Mouse (Mus musculus) monocyte, adult 5-6 weeks (primary cell): Measurements from ENCODE around the gene Bdp1. TPM values are rescaled to one million over a fixed set of nuclear protein-coding genes. Genes with fewer than 3 reads are reported as not detected.
"Not testable (repeated sequence)": the region's sequence is repeated elsewhere in the genome, so short reads cannot be mapped to it uniquely, and the experiment has no call there.

ENCODE experiments used
- ATAC-seq: fragments of 153-309, 156-312 bp; replicated peaks from 2 replicates; pipeline ENCODE4 v1.8.0; 2017; ENCODE audit warnings: mild to moderate bottlenecking; ENCODE audit not compliant: low TSS enrichment, insufficient number of reproducible peaks, severe bottlenecking, poor library complexity, low FRiP score
- total RNA-seq: library from RNA; stranded (forward); fragments of 200-1000, 200-491, 200-594 nt; gene quantifications from 3 replicates; pipeline ENCODE4 v1.2.3, GENCODE M21; 2017

The Bdp1 gene
- 51.2 to 111 TPM (median 57.1 TPM) in 3 replicates for total RNA-seq

GRCm38 (mm10) chr13:100103748-100104254, at the start of gene Bdp1:
Bdp1 (minus strand) TSS chr13:100104070.
- peak; percentile 90 for ATAC-seq

- ATAC-seq = peak; percentile 96
These were observed 48.8 kb upstream of the Bdp1 start for GRCm38 (mm10) chr13:100152659-100153058.

- 0 out of 2 replicates have a peak, but pooled peaks have one; percentile 18 for ATAC-seq
These were observed 37.9 kb upstream of the Bdp1 start for GRCm38 (mm10) chr13:100141646-100142314.

- ATAC-seq = peak; percentile 18; the same call in 1 of the 2 replicates
These were observed 21.4 kb upstream of the Bdp1 start for GRCm38 (mm10) chr13:100125258-100125643.

GRCm38 (mm10) chr13:100124423-100125257, 20.8 kb upstream of the Bdp1 start, which contains the start of gene Smn1:
Smn1 (plus strand) TSS chr13:100124852.
- peak; percentile 100 for ATAC-seq

GRCm38 (mm10) chr13:100123970-100124369, 20.1 kb upstream of the Bdp1 start:
- ATAC-seq = no peak

- ATAC-seq = no peak
These were observed 8.5 kb upstream of the Bdp1 start for GRCm38 (mm10) chr13:100112218-100112972.

GRCm38 (mm10) chr13:100107652-100108472, 4.0 kb upstream of the Bdp1 start, which contains the start of gene Serf1:
Serf1 (plus strand) TSS chr13:100108012.
- ATAC-seq = no peak

GRCm38 (mm10) chr13:100103052-100103658, 715 bp downstream of the Bdp1 start:
- no peak for ATAC-seq

GRCm38 (mm10) chr13:100098808-100099207, 5.1 kb downstream of the Bdp1 start:
- peak; percentile 63; the same call in 1 of the 2 replicates for ATAC-seq

- ATAC-seq = no peak
These were observed 32.4 kb downstream of the Bdp1 start for GRCm38 (mm10) chr13:100071473-100071872.

- ATAC-seq = no peak
These were observed 36.0 kb downstream of the Bdp1 start for GRCm38 (mm10) chr13:100067821-100068220.

- no peak for ATAC-seq
These were observed 39.9 kb downstream of the Bdp1 start for GRCm38 (mm10) chr13:100063936-100064335.

GRCm38 (mm10) chr13:100057738-100058137, 46.1 kb downstream of the Bdp1 start:
- not testable (repeated sequence) for ATAC-seq

GRCm38 (mm10) chr13:100026013-100026412, 77.9 kb downstream of the Bdp1 start:
- no peak for ATAC-seq

- no peak for ATAC-seq
These were observed 87.0 kb downstream of the Bdp1 start for GRCm38 (mm10) chr13:100016891-100017290.

- ATAC-seq = no peak
These were observed 87.9 kb downstream of the Bdp1 start for GRCm38 (mm10) chr13:100015937-100016336.
